Mouse (Mus musculus) R1 (cell line): Measurements from ENCODE around the gene C530025M09Rik.

ENCODE experiments used
- DNase-seq: peaks from one replicate; pipeline ENCODE4 v3.0.0-alpha.2; 2018; ENCODE audit warnings: low read depth, low spot score

Gene C530025M09Rik

GRCm38 (mm10) chr2:149804599-149805140 is 26.3 kb downstream of the C530025M09Rik start:
- DNase-seq, result no peak

- DNase-seq, result peak; percentile 96
Measured at GRCm38 (mm10) chr2:149798613-149799012, 32.4 kb downstream of the C530025M09Rik start.
